Mouse (Mus musculus): ENCODE measurements around the gene Ptprr.

DNA sequence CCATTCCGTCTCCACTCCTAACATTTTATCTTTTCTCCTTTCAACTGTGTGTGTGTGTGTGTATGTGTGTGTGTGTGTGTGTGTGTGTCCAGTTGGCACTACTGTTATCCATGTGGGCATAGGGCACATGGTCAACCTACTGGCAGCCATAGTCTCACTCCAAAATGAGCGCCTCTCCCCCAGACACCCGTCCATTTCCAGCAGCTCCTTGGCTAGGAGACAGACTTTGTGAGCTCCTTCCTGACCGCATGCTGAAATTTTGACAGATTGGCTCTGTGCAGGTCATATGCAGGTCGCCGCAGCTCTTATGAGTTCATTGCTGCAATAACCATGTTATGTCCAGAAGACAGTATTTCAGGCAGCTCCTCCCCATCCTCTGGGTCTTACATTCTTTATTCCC, 62.8 kb downstream of the Ptprr start:
- TF ChIP-seq CTCF (IDR thresholded peaks at IDR 0.05; ENCODE audit: low read depth): no peak
- TF ChIP-seq EP300 (IDR thresholded peaks at IDR 0.05; ENCODE audit: low read depth): no peak

Data from heart, postnatal 0 days (tissue).